Mouse (Mus musculus) retina, adult 2 months (tissue): ENCODE measurements around the gene Hmgb2.

ENCODE experiments used
- DNase-seq: peaks from one replicate; pipeline ENCODE4 v3.0.0-alpha.2; 2012; ENCODE audit warnings: low read depth, low spot score

Gene Hmgb2

GRCm38 (mm10) chr8:57552102-57553032 is 40.7 kb downstream of the Hmgb2 start:
- DNase-seq, result no peak

DNA sequence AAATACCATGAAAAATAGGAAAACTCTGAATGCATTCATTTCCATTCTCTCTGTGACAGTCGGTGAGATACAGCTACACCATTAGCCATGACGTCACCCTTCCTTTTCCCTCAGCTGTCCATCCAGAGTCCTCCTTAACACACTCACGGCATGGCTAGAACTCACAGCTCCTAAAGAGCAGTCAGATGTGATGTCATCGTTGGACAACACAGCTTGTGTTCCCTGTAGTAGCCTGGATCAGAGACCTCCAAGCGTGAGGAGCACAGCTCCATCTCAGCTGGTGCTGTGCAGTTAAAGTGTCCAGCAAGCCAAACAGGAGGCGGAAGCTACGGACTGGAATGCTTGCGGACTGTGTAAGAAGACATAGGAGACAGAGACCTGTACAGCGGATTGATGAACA is 49.2 kb downstream of the Hmgb2 start:
- no peak for DNase-seq

- no peak for DNase-seq
These were observed 51.0 kb downstream of the Hmgb2 start for GRCm38 (mm10) chr8:57562741-57563140.

GRCm38 (mm10) chr8:57563726-57564125 is 52.0 kb downstream of the Hmgb2 start:
- DNase-seq, result no peak

- no peak for DNase-seq
These were observed 53.3 kb downstream of the Hmgb2 start for GRCm38 (mm10) chr8:57565039-57565438.
